Mouse (Mus musculus) kidney, adult 2 months (tissue): Measurements from ENCODE around the gene Caskin2. TPM values are rescaled to one million over a fixed set of nuclear protein-coding genes. Genes with fewer than 3 reads are reported as not detected.
A peak's percentile ranks its signal among the peaks of the same experiment; 100 is the strongest.

Experiments
- DNase-seq: peaks from one replicate; pipeline ENCODE4 v3.0.0; 2021
- H3K27ac ChIP-seq: fragments of 200-500 bp; 2 replicates; pipeline ENCODE4 v1.5.1; 2012; ENCODE audit warnings: low read depth, low read length, control low read depth, inconsistent platforms; ENCODE audit not compliant: insufficient read depth
- H3K27me3 ChIP-seq: fragments of 200-500 bp; replicated peaks from 2 replicates; pipeline ENCODE4 v1.6.1; 2012; ENCODE audit warnings: mild to moderate bottlenecking, moderate library complexity, low read length, inconsistent platforms; ENCODE audit not compliant: control insufficient read depth, insufficient read depth
- H3K36me3 ChIP-seq: fragments of 200-500 bp; 2 replicates; pipeline ENCODE4 v1.6.1; 2012; ENCODE audit warnings: mild to moderate bottlenecking, moderate library complexity, low read length, inconsistent platforms; ENCODE audit not compliant: control insufficient read depth, insufficient read depth
- H3K4me1 ChIP-seq: fragments of 200-500 bp; 2 replicates; pipeline ENCODE4 v1.6.1; 2011; ENCODE audit warnings: low read length; ENCODE audit not compliant: control insufficient read depth, insufficient read depth
- H3K4me3 ChIP-seq: fragments of 200-500 bp; 2 replicates; pipeline ENCODE4 v1.5.1; 2011; ENCODE audit warnings: mild to moderate bottlenecking, low read depth, low read length, control low read depth; ENCODE audit not compliant: insufficient read depth
- CTCF ChIP-seq: fragments of 200-500 bp; conservative IDR thresholded peaks from 2 replicates; pipeline ENCODE4 v1.5.1; 2011; ENCODE audit warnings: low read depth, mild to moderate bottlenecking, control low read depth, low read length, moderate library complexity, mixed read lengths; ENCODE audit not compliant: insufficient read depth, insufficient read length
- POLR2A ChIP-seq: fragments of 200-500 bp; IDR thresholded peaks from one replicate; pipeline ENCODE4 v1.6.1; 2011; ENCODE audit warnings: low read depth, low read length, control low read depth
- WGBS: fragments of 180-500 bp; shearing (Covaris S2); methylation state at CpG from one replicate; pipeline ENCODE4 v1.1.7; 2018; 5-methylcytosine and 5-hydroxymethylcytosine counted together
- polyA plus RNA-seq: library from polyadenylated mRNA; depleted of rRNA; stranded (reverse); fragments of >200 nt; gene quantifications from 2 replicates; pipeline ENCODE4 v1.2.3, GENCODE M21; 2012; rRNA removed

The Caskin2 gene
- polyA plus RNA-seq, 1 experiment, result 36.9 TPM

DNA sequence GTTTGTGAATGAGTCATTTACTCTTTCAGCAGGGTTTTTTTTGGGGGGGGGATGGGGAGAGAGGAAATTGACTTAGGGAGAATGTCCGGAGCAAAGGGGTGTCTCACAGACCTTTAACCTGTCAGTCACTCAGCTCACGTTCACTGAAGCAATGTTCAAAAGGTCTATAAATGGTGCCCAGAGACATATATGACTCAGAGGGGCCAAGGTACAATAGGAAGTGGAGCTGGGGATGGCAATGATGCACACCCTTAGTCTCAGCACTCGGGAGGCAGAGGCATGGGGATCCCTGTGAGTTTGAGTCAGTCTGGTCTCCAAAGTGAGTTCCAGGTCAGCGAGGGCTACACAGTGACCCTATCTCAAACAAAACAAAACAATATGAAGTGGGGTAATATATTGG is 60.0 kb downstream of the Caskin2 start:
- H3K27ac ChIP-seq, result no peak overlapping the region
- 56% methylated on average over 4 of the region's 4 CpGs for WGBS
- H3K36me3 ChIP-seq, result no peaks in the 10 kb centered on the region
- H3K4me3 ChIP-seq, result no peak overlapping the region
- DNase-seq, result no peak
- no peaks in the 10 kb centered on the region for H3K4me1 ChIP-seq
- TF ChIP-seq POLR2A (no peak), CTCF (no peak)
- no peaks in the 10 kb centered on the region for H3K27me3 ChIP-seq

DNA sequence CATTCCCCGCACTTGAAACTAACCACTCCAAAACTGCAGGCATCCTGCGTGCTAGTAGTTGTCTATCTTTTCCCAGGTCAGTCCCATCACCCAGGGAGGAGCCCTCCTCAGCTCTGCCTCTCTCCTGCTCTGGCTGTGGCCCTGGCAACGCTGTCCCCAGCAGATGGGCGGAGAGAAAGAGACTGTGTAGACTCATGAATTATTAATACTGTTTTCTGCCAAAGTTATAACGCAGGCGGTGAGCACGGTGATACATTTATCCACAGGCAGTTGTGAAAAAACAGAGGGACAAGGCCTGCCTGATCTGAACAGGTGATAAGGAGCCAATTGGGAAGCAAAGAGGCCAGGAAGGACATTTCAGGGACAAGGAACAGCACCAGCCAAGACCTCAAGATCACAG is 60.8 kb downstream of the Caskin2 start:
- Histone ChIP-seq H3K27ac (no peak overlapping the region), H3K27me3 (no peaks in the 10 kb centered on the region), H3K36me3 (no peaks in the 10 kb centered on the region), H3K4me1 (no peaks in the 10 kb centered on the region), H3K4me3 (no peak overlapping the region)
- WGBS, result 63% methylated on average over 7 of the region's 7 CpGs
- TF ChIP-seq CTCF, result no peak
- TF ChIP-seq POLR2A, result no peak
- DNase-seq, result peak; percentile 71

DNA sequence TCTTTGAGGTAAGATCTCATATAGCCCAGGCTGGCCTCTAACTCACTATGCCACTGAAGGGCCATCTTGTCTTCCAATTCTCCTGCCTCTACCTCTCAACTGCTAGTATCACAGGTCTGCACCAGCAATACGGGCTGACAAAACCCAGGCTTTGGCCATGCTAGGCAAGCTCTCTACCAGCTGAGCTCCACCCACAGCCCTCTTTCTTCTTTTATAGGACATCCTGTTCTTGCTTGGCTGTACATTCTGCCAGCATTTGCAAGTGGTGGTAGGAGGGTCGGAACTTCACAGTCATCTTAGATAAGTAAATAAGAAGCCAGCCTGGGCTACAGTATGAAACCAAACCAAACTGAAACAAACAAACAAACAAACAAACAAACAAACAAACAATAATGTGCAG is 61.7 kb downstream of the Caskin2 start:
- Histone ChIP-seq H3K27ac (no peak overlapping the region), H3K36me3 (no peaks in the 10 kb centered on the region), H3K4me1 (no peaks in the 10 kb centered on the region), H3K4me3 (no peak overlapping the region), H3K27me3 (no peaks in the 10 kb centered on the region)
- no peak for TF ChIP-seq POLR2A
- no peak for TF ChIP-seq CTCF
- no peak for DNase-seq
- WGBS, result 46% methylated on average over 2 of the region's 2 CpGs

DNA sequence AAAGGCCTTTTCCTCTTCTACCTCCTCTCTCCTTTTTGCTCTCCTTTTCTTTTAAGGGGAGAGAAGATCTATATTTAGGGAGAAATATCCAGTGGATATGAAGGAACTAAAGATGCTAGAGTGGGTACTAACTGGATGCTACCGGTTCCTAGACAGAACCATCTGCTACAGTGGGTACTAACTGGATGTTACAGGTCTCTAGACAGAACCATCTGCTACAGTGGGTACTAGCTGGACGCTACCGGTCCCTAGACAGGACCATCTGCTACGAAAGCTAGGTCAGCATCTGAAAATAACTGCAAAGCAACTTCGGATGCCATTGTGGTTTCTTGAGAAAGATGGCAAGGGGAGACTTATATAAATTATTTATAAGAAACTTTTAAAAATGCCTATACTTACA is 63.6 kb downstream of the Caskin2 start:
- Histone ChIP-seq H3K27me3 (no peaks in the 10 kb centered on the region), H3K4me3 (no peak overlapping the region), H3K36me3 (no peaks in the 10 kb centered on the region), H3K27ac (no peak overlapping the region), H3K4me1 (no peaks in the 10 kb centered on the region)
- 91% methylated on average over 5 of the region's 5 CpGs for WGBS
- no peak for DNase-seq
- no peak for TF ChIP-seq CTCF
- no peak for TF ChIP-seq POLR2A

Other genes with a start within 250 kb of the Caskin2 start
- 32.9 and 33.5 TPM in 2 replicates for gene Nup85, start 249.2 kb downstream of the Caskin2 start, polyA plus RNA-seq
- gene Mrps7, start 209.7 kb downstream of the Caskin2 start, polyA plus RNA-seq, result 51.7 and 53.1 TPM in 2 replicates
- gene Gga3, start 209.6 kb downstream of the Caskin2 start, polyA plus RNA-seq, result 16.9 and 17.7 TPM in 2 replicates
- 138 and 144 TPM in 2 replicates for gene Mif4gd, start 200.7 kb downstream of the Caskin2 start, polyA plus RNA-seq
- gene Slc25a19, start 185.3 kb downstream of the Caskin2 start, polyA plus RNA-seq, result 144 and 172 TPM in 2 replicates
- 34.1 and 42.6 TPM in 2 replicates for gene Grb2, start 105.0 kb downstream of the Caskin2 start, polyA plus RNA-seq
- 77.1 and 97.8 TPM in 2 replicates for gene Tmem94, start 48.2 kb downstream of the Caskin2 start, polyA plus RNA-seq
- 36.4 and 43.4 TPM in 2 replicates for gene Tsen54, start 1.1 kb upstream of the Caskin2 start, polyA plus RNA-seq
- 153 and 166 TPM in 2 replicates for gene Llgl2, start 10.4 kb upstream of the Caskin2 start, polyA plus RNA-seq
- gene Myo15b, start 44.8 kb upstream of the Caskin2 start, polyA plus RNA-seq, result 104 and 132 TPM in 2 replicates
- gene Smim5, start 86.3 kb upstream of the Caskin2 start, polyA plus RNA-seq, result 26.1 and 26.7 TPM in 2 replicates
- gene Smim6, start 98.4 kb upstream of the Caskin2 start, polyA plus RNA-seq, result 5.0 and 5.7 TPM in 2 replicates
- gene Sap30bp, start 119.6 kb upstream of the Caskin2 start, polyA plus RNA-seq, result 20.5 and 24.1 TPM in 2 replicates
- 16.9 and 18.8 TPM in 2 replicates for gene Recql5, start 119.8 kb upstream of the Caskin2 start, polyA plus RNA-seq
- 5.1 and 5.3 TPM in 2 replicates for gene Itgb4, start 161.1 kb upstream of the Caskin2 start, polyA plus RNA-seq
- gene Galk1, start 199.1 kb upstream of the Caskin2 start, polyA plus RNA-seq, result 83.2 and 87.9 TPM in 2 replicates
- gene H3f3b, start 214.3 kb upstream of the Caskin2 start, polyA plus RNA-seq, result 135 and 150 TPM in 2 replicates
- 22.1 and 28.1 TPM in 2 replicates for gene Unk, start 216.7 kb upstream of the Caskin2 start, polyA plus RNA-seq